Mouse (Mus musculus) testis, adult 2 months (tissue): ENCODE data around the gene Smarca4. TPM values are rescaled to one million over a fixed set of nuclear protein-coding genes. Genes with fewer than 3 reads are reported as not detected.

Source experiments
- H3K27ac ChIP-seq: fragments of 200-500 bp; 2 replicates; pipeline ENCODE4 v1.5.1; 2012; ENCODE audit warnings: low read depth, low read length; ENCODE audit not compliant: control insufficient read depth, insufficient read depth
- H3K27me3 ChIP-seq: fragments of 200-500 bp; 2 replicates; pipeline ENCODE4 v1.6.1; 2012; ENCODE audit warnings: mild to moderate bottlenecking, low read length, moderate library complexity; ENCODE audit not compliant: control insufficient read depth, insufficient read depth
- H3K36me3 ChIP-seq: fragments of 200-500 bp; 2 replicates; pipeline ENCODE4 v1.6.1; 2012; ENCODE audit warnings: mild to moderate bottlenecking, low read length; ENCODE audit not compliant: control insufficient read depth, insufficient read depth
- H3K4me1 ChIP-seq: fragments of 200-500 bp; 2 replicates; pipeline ENCODE4 v1.6.1; 2012; ENCODE audit warnings: low read length; ENCODE audit not compliant: control insufficient read depth, insufficient read depth
- H3K4me3 ChIP-seq: fragments of 200-500 bp; 2 replicates; pipeline ENCODE4 v1.5.1; 2012; ENCODE audit warnings: low read depth, mild to moderate bottlenecking, low read length, moderate library complexity, mixed read lengths; ENCODE audit not compliant: control insufficient read depth
- CTCF ChIP-seq: fragments of 200-500 bp; IDR thresholded peaks from 2 replicates; pipeline ENCODE4 v1.5.1; 2012; ENCODE audit warnings: low read depth, mild to moderate bottlenecking, inconsistent platforms, low read length, moderate library complexity; ENCODE audit not compliant: control insufficient read depth, insufficient read depth, insufficient replicate concordance
- POLR2A ChIP-seq: fragments of 200-500 bp; IDR thresholded peaks from 2 replicates; pipeline ENCODE4 v1.6.1; 2012; ENCODE audit warnings: low read depth, mild to moderate bottlenecking, inconsistent platforms, low read length, moderate library complexity; ENCODE audit not compliant: control insufficient read depth
- polyA plus RNA-seq: library from polyadenylated mRNA; depleted of rRNA; stranded (reverse); fragments of >200 nt; gene quantifications from 2 replicates; pipeline ENCODE4 v1.2.3, GENCODE M21; 2012

Smarca4 gene
- polyA plus RNA-seq, 1 experiment = 44.4 TPM

DNA sequence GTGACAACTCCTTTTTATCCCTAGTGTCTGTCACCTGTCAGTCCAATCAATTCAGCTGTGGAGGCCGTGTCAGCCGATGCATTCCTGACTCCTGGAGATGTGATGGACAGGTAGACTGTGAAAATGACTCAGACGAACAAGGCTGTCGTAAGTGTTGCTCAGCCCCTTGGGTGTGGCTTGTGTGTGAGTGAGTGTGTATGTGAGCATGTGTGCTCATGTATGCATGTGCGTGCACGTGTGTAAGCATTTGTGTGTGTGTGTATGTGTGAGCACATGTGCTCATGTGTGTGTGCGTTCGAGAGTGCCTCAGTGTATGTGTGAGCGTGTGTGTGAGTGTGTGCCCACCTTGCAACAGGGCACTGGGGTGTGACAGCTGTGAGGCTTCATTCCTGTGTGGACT lies 116.3 kb downstream of the Smarca4 start:
- no peaks in the 10 kb centered on the region for H3K4me1 ChIP-seq
- TF ChIP-seq POLR2A = no peak
- no peak for TF ChIP-seq CTCF
- no peak overlapping the region for H3K4me3 ChIP-seq
- H3K36me3 ChIP-seq = no peaks in the 10 kb centered on the region
- no peak overlapping the region for H3K27ac ChIP-seq
- H3K27me3 ChIP-seq = no peaks in the 10 kb centered on the region

DNA sequence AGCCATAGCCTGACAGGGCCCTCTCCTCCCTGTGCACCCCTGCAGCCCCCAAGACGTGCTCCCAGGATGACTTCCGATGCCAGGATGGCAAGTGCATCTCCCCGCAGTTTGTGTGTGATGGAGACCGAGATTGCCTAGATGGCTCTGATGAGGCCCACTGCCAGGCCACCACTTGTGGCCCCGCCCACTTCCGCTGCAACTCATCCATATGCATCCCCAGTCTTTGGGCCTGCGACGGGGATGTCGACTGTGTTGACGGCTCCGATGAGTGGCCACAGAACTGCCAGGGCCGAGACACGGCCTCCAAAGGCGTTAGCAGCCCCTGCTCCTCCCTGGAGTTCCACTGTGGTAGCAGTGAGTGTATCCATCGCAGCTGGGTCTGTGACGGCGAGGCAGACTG lies 117.5 kb downstream of the Smarca4 start:
- Histone ChIP-seq H3K27ac (no peak overlapping the region), H3K4me3 (no peak overlapping the region), H3K4me1 (no peaks in the 10 kb centered on the region), H3K36me3 (no peaks in the 10 kb centered on the region), H3K27me3 (no peaks in the 10 kb centered on the region)
- no peak for TF ChIP-seq POLR2A
- TF ChIP-seq CTCF = no peak

DNA sequence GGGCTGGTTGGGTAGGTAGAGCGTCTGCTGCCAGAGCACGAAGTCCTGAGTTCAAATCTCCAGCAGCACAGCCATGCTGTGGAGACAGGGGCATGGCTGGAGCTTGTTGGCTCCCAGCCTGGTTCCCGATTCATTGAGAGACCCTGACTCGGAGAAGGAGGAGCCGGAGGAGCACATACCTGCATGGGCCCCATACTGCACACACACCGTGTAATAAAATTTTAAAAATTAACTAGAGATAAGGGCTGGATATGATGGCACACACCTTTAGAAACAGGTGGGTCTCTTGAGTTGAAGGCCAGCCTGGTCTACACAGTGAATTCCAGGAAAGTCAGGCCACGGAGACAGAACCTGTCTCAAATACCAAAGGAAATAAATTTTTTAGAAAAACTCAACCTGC lies 118.0 kb downstream of the Smarca4 start:
- TF ChIP-seq CTCF = no peak
- TF ChIP-seq POLR2A = no peak
- Histone ChIP-seq H3K4me1 (no peaks in the 10 kb centered on the region), H3K4me3 (no peak overlapping the region), H3K27me3 (no peaks in the 10 kb centered on the region), H3K36me3 (no peaks in the 10 kb centered on the region), H3K27ac (no peak overlapping the region)

DNA sequence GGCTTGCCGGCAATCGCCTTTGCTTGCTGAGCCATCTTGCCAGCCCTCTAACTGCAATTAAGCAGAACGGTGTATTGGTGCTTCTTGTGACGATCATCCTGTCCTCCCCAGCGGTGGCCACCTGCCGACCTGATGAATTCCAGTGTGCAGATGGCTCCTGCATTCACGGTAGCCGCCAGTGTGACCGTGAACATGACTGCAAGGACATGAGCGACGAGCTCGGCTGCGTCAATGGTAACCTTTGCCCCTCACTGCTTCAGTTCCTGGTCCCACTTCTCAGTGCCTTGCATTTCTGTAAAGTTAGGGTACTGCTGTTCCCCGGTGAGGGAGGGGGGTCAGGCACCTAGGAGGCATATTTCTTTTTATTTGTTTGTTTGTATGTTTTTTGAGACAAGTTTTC lies 119.2 kb downstream of the Smarca4 start:
- no peak for TF ChIP-seq CTCF
- TF ChIP-seq POLR2A = no peak
- Histone ChIP-seq H3K27me3 (no peaks in the 10 kb centered on the region), H3K36me3 (no peaks in the 10 kb centered on the region), H3K4me1 (no peaks in the 10 kb centered on the region), H3K4me3 (no peak overlapping the region), H3K27ac (no peak overlapping the region)

DNA sequence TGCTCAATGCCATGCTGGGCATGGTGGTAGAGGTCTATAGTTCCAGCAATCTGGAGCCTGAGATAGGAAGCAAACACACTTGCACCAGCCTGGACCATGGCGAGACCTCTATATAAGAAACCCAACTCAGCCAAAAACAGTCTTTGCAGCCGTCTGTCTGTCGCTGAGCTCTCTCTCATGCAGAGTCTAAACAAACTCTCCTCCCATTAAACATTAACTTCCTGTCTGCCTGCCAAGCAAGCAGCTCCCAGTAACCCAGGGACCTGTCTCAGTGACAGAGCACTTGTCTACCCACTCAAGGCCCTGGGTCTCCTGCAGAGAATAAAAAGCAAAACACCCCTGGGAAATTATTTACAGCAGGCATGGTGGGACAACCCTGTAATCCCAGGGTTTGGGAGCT lies 120.6 kb downstream of the Smarca4 start:
- Histone ChIP-seq H3K4me3 (no peak overlapping the region), H3K27me3 (no peaks in the 10 kb centered on the region), H3K4me1 (no peaks in the 10 kb centered on the region), H3K36me3 (no peaks in the 10 kb centered on the region), H3K27ac (no peak overlapping the region)
- no peak for TF ChIP-seq POLR2A
- TF ChIP-seq CTCF = no peak

DNA sequence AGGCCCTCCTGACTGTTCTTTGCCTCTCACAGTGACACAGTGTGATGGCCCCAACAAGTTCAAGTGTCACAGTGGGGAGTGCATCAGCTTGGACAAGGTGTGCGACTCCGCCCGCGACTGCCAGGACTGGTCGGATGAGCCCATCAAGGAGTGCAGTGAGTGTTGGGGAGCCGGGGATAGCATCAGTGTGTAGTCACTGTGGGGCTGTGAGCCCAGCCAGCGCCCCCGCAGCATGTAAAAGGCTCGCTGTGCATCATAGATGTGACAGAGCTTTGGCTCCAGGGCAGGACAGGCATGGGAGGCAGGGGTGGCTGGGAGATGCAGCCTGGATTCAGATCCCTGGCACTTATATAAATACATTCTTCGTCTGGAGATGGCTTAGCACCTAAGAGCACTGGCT lies 121.2 kb downstream of the Smarca4 start:
- Histone ChIP-seq H3K36me3 (no peaks in the 10 kb centered on the region), H3K27ac (no peak overlapping the region), H3K4me1 (no peaks in the 10 kb centered on the region), H3K27me3 (no peaks in the 10 kb centered on the region), H3K4me3 (no peak overlapping the region)
- no peak for TF ChIP-seq POLR2A
- no peak for TF ChIP-seq CTCF

DNA sequence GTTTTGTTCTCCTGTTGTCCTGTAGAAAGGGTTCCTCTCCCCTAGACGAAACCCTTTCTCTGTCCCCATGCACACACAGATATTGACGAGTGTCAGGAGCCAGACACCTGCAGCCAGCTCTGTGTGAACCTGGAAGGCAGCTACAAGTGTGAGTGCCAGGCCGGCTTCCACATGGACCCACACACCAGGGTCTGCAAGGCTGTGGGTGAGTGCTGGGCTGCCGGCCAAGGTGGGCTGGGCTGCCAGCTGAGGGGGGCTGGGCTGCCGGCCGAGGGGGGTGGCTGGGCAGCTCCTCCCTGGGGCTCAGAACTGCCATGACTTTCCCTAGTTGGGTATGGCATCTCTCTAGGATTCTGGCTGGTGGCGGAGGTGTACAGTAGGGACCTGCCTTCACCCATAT lies 122.8 kb downstream of the Smarca4 start:
- no peaks in the 10 kb centered on the region for H3K27me3 ChIP-seq
- no peaks in the 10 kb centered on the region for H3K36me3 ChIP-seq
- no peak overlapping the region for H3K4me3 ChIP-seq
- no peaks in the 10 kb centered on the region for H3K4me1 ChIP-seq
- TF ChIP-seq POLR2A (no peak), CTCF (no peak)
- no peak overlapping the region for H3K27ac ChIP-seq

DNA sequence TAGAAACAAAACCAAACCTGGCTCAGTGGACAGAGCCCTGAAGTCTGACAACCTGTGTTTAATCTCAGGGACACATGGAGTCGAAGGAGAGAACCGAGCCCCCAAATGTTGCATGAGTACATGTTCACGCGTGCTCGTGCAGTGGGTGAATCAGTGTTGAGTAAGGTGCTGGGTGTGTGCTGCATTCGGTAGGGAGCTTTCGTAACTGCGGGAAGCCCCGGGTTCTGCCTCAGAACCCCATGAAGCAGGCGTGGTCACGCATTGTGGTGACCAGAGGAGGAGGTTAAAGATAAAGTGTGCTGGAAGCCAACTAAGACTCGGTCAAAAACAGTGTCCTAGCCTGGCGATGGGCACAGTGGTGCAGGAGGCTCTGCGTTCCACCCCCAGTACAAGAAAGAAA lies 124.5 kb downstream of the Smarca4 start:
- TF ChIP-seq POLR2A = no peak
- TF ChIP-seq CTCF = no peak
- no peak overlapping the region for H3K4me3 ChIP-seq
- H3K36me3 ChIP-seq = no peaks in the 10 kb centered on the region
- no peaks in the 10 kb centered on the region for H3K4me1 ChIP-seq
- H3K27ac ChIP-seq = no peak overlapping the region
- no peaks in the 10 kb centered on the region for H3K27me3 ChIP-seq
